Mouse (Mus musculus) c-Kit-negative CD71-positive TER-119-positive erythroid progenitor cells, embryonic 14.5 days (primary cell): Measurements from ENCODE around the gene S100a6.

Experiments
- DNase-seq: peaks from one replicate; pipeline ENCODE4 v3.0.0-alpha.2; 2013; ENCODE audit warnings: low read depth, low spot score

Gene S100a6

GRCm38 (mm10) chr3:90600458-90601195, 12.1 kb upstream of the S100a6 start:
- no peak for DNase-seq

- DNase-seq = no peak
Observed at GRCm38 (mm10) chr3:90601486-90602110, 11.1 kb upstream of the S100a6 start, which contains the start of gene Gm42674. Gene Gm42674, plus strand, starts transcription at chr3:90601904.

GRCm38 (mm10) chr3:90603623-90604022, 9.1 kb upstream of the S100a6 start, which contains the start of gene S100a4:
Gene S100a4, plus strand, starts transcription at chr3:90603771.
- DNase-seq = no peak

- DNase-seq = no peak
Observed at GRCm38 (mm10) chr3:90604416-90604815, 8.3 kb upstream of the S100a6 start.

GRCm38 (mm10) chr3:90605049-90605448, 7.6 kb upstream of the S100a6 start:
- no peak for DNase-seq

- DNase-seq = no peak
Observed at GRCm38 (mm10) chr3:90605736-90606135, 6.9 kb upstream of the S100a6 start.

GRCm38 (mm10) chr3:90606185-90606584, 6.5 kb upstream of the S100a6 start:
- no peak for DNase-seq

- DNase-seq = no peak
Observed at GRCm38 (mm10) chr3:90607361-90607760, 5.3 kb upstream of the S100a6 start.

- DNase-seq = no peak
Observed at GRCm38 (mm10) chr3:90608223-90608622, 4.5 kb upstream of the S100a6 start, which contains the start of gene S100a5. Gene S100a5, plus strand, starts transcription at chr3:90608523.

- no peak for DNase-seq
Observed at GRCm38 (mm10) chr3:90609102-90609501, 3.6 kb upstream of the S100a6 start.

GRCm38 (mm10) chr3:90611494-90611893, 1.2 kb upstream of the S100a6 start:
- no peak for DNase-seq

GRCm38 (mm10) chr3:90612061-90612460, 621 bp upstream of the S100a6 start:
- no peak for DNase-seq

GRCm38 (mm10) chr3:90613461-90614147, 922 bp downstream of the S100a6 start:
- no peak for DNase-seq

GRCm38 (mm10) chr3:90614148-90614530, 1.5 kb downstream of the S100a6 start:
- no peak for DNase-seq

- no peak for DNase-seq
Observed at GRCm38 (mm10) chr3:90614611-90615251, 2.0 kb downstream of the S100a6 start.

GRCm38 (mm10) chr3:90615415-90615814, 2.7 kb downstream of the S100a6 start:
- no peak for DNase-seq

GRCm38 (mm10) chr3:90615911-90616310, 3.2 kb downstream of the S100a6 start:
- no peak for DNase-seq

GRCm38 (mm10) chr3:90617586-90617985, 4.9 kb downstream of the S100a6 start:
- no peak for DNase-seq

GRCm38 (mm10) chr3:90621552-90621951, 8.9 kb downstream of the S100a6 start:
- no peak for DNase-seq

- DNase-seq = no peak
Observed at GRCm38 (mm10) chr3:90623435-90624071, 10.9 kb downstream of the S100a6 start.

- no peak for DNase-seq
Observed at GRCm38 (mm10) chr3:90625496-90625895, 12.8 kb downstream of the S100a6 start.
